Mouse (Mus musculus): ENCODE results near the gene Slc6a4.
"Not testable (repeated sequence)": the region's sequence is repeated elsewhere in the genome, so short reads cannot be mapped to it uniquely, and the experiment has no call there.

Slc6a4 gene

DNA sequence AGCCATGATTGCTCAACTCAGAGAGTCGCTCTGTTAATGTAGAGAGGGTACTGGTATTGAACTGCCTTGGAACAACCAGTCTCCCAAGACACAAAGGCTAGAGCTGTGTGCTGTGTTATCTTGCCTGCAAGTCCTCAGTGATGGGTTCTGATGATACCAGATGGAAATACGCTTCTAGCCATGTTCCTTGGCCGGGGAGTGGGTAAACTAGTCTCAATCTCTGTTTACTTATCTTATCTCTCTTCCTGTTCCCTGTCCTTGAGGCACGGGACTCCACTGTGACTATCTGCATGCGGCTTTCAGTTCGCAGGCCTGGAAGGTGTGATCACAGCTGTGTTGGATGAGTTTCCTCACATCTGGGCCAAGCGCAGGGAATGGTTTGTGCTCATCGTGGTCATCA lies 21.1 kb downstream of the Slc6a4 start:
- DNase-seq, result no peak

DNA sequence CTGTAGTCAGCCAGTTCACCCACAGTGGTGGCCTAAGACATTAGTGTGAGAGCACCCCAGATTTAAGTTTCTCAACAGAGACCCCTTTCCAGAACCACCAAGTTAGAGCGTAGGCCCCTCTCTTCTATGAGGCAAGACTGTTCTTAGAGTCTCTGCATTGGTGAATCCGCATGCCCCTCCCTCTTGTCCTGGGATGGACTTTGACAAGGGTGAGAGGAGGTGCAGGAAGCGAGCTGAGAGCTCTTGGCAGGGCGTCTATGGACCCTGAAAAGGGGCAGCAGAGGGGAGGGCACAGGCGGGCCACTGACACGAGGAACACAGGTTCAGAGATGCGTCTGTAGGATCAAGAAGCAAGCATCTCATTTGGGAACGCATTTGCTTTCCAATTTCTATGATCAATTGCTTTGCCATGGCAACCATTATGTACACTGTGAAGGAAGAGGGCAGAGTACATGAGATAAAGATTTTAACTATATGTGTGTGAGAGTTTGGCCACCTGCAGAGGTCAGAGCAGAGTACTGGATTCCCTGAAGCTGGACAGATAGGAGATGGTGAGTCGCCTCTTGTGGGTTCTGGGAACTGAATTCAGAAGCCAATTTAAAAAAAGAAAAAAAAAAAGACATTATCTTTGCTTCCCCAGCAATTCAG lies 23.5 kb downstream of the Slc6a4 start:
- no peak for DNase-seq

DNA sequence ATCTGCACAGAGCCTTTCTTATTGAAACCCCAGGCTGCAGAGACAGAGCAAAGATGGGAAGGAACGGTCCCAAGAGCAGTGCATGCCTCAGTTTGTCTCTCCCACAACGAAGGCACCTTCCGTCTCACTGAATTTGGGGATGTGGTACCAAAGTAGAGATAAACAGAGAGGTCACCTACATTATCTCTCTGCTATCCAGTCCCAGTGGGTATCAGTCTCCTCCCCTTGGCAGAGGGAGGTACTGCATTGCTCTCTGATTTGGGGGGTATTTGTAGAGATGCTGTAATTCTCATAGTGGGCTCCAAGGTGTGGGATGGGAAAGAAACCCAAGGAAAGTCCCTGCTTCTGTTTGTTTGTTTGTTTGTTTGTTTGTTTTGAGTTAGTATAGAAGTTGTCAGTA lies 28.2 kb downstream of the Slc6a4 start:
- no peak for DNase-seq

DNA sequence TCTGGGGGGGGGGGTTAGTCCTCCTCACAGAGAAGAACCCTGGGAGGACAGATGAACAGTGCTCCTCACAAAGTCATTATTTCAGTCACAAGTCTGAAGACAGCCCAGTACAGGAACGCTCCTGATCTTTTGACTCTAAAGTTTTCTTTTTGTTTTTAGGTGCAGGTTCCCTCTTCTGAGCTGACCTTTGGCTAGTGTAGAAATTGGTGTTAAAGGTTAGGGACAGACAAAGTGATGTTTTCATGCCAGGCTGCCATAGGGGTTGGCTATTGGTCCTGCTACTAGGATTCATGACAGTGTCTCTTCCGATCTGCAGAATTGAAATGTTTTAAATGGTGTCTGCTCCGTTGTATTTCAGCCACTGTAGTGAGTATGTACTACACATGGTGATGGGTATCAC lies 29.8 kb downstream of the Slc6a4 start:
- DNase-seq, result no peak

DNA sequence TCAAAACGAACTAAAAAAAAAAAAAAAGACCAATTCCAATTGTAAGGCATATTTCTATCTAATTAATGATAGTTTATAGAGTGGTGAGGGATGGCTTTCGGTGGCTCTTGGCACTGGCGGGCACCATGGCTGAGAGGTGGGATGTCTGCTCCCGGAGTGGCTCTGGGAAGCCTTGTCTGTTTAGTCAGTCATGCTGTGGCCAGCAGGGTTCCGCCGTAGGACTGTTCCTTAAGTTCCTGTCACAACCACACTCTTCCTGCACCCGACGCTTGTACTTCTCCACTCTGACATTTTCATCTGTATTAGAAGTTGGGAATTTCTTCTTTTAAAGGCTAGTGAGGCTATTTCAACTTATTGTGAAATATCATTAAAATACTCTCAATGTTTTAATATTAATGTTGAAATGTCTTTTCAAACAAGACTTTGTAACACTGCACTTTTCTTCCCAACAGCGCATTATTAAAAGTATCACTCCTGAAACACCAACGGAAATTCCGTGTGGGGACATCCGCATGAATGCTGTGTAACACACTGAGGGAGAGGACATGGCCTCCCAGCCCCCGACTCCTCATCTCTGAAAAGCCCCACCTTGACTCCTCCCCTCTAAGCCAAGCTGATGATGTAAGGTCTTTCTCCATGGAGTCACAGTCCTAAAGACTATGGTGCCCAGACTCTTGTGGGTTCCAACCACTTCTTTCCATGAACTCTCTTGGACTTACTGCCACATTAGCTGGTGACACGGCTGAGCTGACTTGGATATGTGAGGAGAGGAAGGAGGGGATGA lies 32.9 kb downstream of the Slc6a4 start:
- DNase-seq, result no peak

DNA sequence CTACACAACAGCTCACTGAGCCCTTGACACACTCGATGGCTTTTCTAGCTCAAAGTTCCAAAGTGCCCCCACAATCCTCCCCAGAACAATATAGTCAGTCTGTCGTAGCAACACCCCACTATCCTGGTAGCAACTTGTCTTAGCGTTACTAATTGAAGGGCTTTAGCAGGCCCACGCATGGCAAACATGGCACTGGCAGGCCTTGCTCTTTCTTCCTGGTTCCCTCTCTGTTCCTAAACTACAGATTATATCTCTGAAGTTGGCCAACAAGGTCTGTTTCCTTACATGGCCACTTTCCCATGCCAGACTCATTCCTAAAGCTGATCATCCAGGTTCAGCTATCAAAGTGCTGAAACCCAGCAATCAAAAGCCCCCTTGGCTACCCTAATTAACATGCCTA lies 43.5 kb downstream of the Slc6a4 start:
- DNase-seq, result no peak

DNA sequence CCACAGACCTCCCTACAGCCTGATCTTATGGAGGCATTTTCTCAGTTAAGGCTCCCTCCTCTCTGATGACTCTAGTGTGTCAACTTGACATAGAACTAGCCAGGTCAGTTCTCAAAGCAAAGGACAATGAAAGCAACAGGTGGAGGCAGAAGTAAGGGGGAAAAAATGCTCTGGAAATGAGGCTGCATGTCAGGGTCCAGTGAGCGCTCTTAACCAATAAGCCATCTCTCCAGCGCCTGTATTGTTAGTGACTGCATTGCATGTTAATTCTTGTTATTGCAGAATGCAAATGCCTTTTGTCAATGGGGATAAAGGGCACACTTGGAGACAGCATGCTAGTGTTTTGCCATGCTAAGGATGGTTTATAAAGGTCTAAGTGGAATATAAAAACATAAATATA lies 44.4 kb downstream of the Slc6a4 start:
- DNase-seq, result no peak

DNA sequence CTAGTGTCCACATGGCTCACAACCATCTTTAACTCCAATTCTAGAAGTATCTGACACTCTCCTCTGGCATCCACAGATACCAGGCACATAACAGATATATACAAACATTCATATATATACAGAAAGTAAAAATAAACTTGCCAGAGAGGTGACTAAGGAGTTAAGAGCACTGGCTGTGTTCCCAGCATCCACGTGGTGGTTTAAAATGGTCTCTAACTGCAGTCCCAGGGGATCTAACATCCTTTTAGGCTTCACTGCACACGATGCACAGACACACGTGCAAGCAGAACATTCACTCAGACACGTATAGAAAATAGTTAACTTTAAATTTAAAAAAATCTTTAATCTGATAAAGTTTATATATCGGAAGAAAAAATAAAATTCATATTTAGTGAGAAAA lies 63.5 kb downstream of the Slc6a4 start:
- DNase-seq, result no peak

DNA sequence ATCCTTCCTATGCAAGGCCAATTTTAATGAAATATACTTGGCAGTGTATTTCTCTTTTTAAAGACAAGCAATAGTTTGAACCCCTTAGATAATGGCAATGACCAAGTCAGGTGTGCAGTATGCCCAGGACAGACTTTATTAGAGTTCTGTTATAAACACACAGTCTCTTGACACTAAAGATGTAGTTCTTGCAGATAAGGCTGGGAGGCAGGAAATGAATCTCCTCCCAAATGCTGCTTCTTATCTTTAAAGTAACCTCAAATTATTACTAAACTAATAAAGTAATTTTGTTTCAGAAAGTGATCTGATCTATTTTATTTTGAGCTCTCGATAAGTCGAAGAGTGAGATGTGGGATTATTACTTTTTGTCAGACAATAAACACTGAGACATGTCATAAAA lies 65.0 kb downstream of the Slc6a4 start:
- DNase-seq, result no peak

DNA sequence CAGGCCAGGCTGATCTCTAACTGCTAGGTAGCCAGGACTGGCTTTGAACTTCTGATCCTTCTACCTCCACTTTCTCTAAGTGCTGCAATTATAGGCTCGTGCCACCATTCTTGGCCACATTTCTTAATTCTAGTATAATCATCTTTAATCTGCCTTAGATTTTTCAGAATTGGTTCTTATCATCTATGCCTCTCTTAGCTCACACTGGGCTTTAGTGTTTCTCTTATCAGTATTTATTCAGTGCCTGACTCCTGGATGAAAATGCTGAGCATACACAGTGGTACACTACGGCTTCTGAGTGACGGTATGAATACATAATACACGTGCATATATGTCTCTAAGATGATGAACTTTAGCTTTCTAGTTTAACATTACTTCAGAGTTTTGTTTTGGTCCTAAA lies 70.4 kb downstream of the Slc6a4 start:
- no peak for DNase-seq

DNA sequence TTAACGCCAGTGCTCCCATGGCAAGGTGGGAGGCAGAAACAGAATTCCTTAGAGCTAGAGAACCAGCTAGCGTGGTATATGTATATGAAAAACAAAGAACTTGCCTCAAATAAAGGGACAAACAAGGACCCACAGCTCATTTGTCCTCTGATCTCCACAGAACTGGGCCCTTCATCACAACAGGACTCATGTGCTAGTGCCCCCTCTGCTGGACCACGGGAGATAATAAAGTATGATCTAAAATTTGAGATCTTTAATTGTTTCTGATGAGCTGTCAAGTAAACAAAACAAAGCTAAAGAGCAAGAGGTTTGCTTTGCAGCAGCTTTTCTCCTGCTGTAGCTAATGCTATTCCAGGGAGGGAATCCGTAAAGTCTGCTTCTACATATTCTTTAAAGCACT lies 72.3 kb downstream of the Slc6a4 start:
- peak; percentile 41 for DNase-seq

DNA sequence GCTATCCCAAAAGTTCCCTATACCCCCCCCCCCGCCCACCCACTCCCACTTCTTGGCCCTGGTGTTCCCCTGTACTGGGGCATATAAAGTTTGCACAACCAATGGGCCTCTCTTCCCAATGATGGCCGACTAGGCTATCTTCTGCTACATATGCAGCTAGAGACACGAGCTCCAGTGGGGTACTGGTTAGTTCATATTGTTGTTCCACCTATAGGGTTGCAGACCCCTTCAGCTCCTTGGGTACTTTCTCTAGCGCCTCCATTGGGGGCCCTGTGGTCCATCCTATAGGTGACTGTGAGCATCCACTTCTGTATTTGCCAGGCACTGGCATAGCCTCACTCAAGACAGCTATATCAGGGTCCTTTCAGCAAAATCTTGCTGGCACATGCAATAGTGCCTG lies 78.9 kb downstream of the Slc6a4 start:
- not testable (repeated sequence) for DNase-seq

DNA sequence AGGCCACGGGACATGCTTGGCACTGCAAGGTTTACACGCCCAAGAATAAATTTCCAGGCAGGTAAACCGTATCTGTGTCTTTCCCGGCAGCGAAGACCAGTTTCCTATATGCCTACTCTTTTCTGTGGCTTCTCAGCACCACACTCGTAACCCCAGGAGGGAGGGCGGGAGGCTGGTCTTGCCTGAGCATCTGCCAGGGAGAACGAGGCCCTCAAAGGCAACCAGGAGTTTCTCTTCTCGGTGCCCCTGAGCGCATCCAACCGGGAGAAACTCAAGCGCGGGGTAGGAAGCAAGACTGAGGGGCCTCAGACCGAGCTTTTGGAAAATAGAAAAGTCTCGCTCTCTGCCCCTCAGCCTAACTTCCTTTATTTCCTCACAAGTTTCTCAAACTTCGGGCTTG lies 79.4 kb downstream of the Slc6a4 start:
- DNase-seq, result peak; percentile 18

DNA sequence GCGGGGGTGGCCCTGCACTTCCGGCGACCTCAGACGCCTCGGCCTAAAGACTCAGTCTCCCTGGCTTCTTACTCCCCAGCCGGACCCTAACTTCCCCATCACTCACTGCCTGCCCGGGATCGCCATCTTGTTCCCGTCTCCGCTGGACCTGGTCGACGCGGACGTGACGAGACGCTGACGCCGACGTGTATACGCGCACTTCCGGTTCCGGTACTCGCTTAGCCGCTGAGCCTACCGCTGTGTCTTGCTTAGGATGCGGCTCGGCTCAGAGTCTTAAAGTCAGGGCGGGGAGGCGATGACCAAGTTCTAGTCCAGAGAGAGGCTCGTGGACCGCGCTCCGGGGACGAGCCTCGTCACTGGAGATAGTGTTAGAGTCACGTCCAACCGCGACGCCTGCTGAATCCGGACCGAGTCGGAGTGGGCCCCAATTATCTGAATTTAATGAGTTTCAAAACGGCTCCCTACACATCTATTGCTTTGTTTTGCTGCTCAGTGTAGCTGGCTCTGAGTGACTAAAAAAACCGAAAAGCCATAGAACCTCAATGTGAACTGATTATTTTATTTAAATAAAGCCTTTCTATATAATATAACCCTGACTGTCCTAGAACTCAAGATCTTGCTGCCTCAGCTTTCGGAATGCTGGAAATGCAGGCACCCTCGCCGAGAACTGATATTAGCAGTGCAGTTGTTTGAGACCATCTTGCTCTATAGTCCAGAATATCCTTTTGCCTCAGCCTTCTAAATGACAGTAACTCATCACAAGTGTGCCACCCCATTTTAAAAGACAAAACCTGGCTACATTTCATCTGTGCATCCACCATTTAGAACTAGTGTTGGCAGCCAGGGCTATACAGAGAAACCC lies 80.1 kb downstream of the Slc6a4 start, which contains the start of gene Nsrp1:
Gene Nsrp1 (minus strand): TSS at position 163 of the 862 bp plus-strand sequence.
- peak; percentile 93 for DNase-seq

DNA sequence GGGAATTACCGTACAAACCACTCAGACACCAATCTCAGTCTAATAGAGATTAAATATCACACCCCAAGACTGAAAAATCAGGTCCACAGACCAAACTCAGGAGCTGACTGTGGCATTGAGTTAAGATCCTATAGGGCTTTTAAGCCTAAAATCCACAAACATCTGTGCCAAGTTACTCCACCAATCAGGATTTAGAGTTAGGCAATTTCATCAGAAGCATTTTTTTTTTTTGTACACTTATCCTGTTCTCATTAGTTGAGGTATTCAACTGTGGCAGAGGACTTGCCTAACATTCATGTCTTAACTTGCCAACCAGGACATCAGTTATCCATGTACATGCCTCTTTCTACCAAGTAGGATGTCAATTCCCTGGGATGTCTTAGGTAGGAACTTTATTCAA lies 81.0 kb downstream of the Slc6a4 start:
- no peak for DNase-seq

Data from lung, postnatal 14 days (tissue).